Mouse (Mus musculus): ENCODE data around the gene A030003K21Rik.
"Not testable (repeated sequence)": the region's sequence is repeated elsewhere in the genome, so short reads cannot be mapped to it uniquely, and the experiment has no call there.

A030003K21Rik gene

GRCm38 (mm10) chr1:82943295-82943694 is at the start of gene A030003K21Rik:
TSS of gene A030003K21Rik (minus strand) at chr1:82943388.
- DNase-seq: not testable (repeated sequence)

GRCm38 (mm10) chr1:82992093-82992492 is 48.9 kb upstream of the A030003K21Rik start:
- no peak for DNase-seq

- DNase-seq: no peak
Measured at GRCm38 (mm10) chr1:82991596-82991995, 48.4 kb upstream of the A030003K21Rik start.

- no peak for DNase-seq
Measured at GRCm38 (mm10) chr1:82991062-82991461, 47.9 kb upstream of the A030003K21Rik start.

- peak; percentile 67 for DNase-seq
Measured at GRCm38 (mm10) chr1:82987530-82988198, 44.5 kb upstream of the A030003K21Rik start.

- DNase-seq: no peak
Measured at GRCm38 (mm10) chr1:82986738-82987137, 43.5 kb upstream of the A030003K21Rik start.

- no peak for DNase-seq
Measured at GRCm38 (mm10) chr1:82977840-82978239, 34.7 kb upstream of the A030003K21Rik start.

GRCm38 (mm10) chr1:82975750-82976149 is 32.6 kb upstream of the A030003K21Rik start:
- no peak for DNase-seq

- no peak for DNase-seq
Measured at GRCm38 (mm10) chr1:82974342-82974741, 31.2 kb upstream of the A030003K21Rik start.

GRCm38 (mm10) chr1:82973901-82974300 is 30.7 kb upstream of the A030003K21Rik start:
- DNase-seq: no peak

- no peak for DNase-seq
Measured at GRCm38 (mm10) chr1:82973244-82973643, 30.1 kb upstream of the A030003K21Rik start.

- DNase-seq: no peak
Measured at GRCm38 (mm10) chr1:82972046-82972445, 28.9 kb upstream of the A030003K21Rik start.

GRCm38 (mm10) chr1:82966413-82966812 is 23.2 kb upstream of the A030003K21Rik start:
- no peak for DNase-seq

GRCm38 (mm10) chr1:82959870-82960385 is 16.7 kb upstream of the A030003K21Rik start, which contains the start of gene Gm47955:
TSS of gene Gm47955 (plus strand) at chr1:82960286.
- no peak for DNase-seq

GRCm38 (mm10) chr1:82955913-82956312 is 12.7 kb upstream of the A030003K21Rik start, which contains the start of gene Gm7544:
TSS of gene Gm7544 (minus strand) at chr1:82956013.
- DNase-seq: not testable (repeated sequence)

- DNase-seq: no peak
Measured at GRCm38 (mm10) chr1:82948601-82949000, 5.4 kb upstream of the A030003K21Rik start.

- DNase-seq: not testable (repeated sequence)
Measured at GRCm38 (mm10) chr1:82946029-82946428, 2.8 kb upstream of the A030003K21Rik start.

GRCm38 (mm10) chr1:82942505-82942904 is 683 bp downstream of the A030003K21Rik start:
- not testable (repeated sequence) for DNase-seq

GRCm38 (mm10) chr1:82938666-82939065 is 4.5 kb downstream of the A030003K21Rik start:
- DNase-seq: no peak

- not testable (repeated sequence) for DNase-seq
Measured at GRCm38 (mm10) chr1:82931326-82931725, 11.9 kb downstream of the A030003K21Rik start, which contains the start of gene Gm6217. TSS of gene Gm6217 (minus strand) at chr1:82931399.

GRCm38 (mm10) chr1:82930558-82930957 is 12.6 kb downstream of the A030003K21Rik start:
- DNase-seq: not testable (repeated sequence)

GRCm38 (mm10) chr1:82924650-82925049 is 18.5 kb downstream of the A030003K21Rik start, which contains the start of gene A030014E15Rik:
TSS of gene A030014E15Rik (plus strand) at chr1:82924917.
- DNase-seq: no peak

GRCm38 (mm10) chr1:82913434-82913833 is 29.8 kb downstream of the A030003K21Rik start:
- not testable (repeated sequence) for DNase-seq

GRCm38 (mm10) chr1:82913025-82913424 is 30.2 kb downstream of the A030003K21Rik start, which contains the start of gene A030005L19Rik:
TSS of gene A030005L19Rik (plus strand) at chr1:82913325.
- no peak for DNase-seq

Data from cerebellum, adult 9-10 months (tissue).